Mouse (Mus musculus) limb, embryonic 10.5 days (tissue): ENCODE measurements around the gene Map3k9. TPM values are rescaled to one million over a fixed set of nuclear protein-coding genes. Genes with fewer than 3 reads are reported as not detected.

Experiments used
- DNase-seq: peaks from one replicate; pipeline ENCODE4 v3.0.0-alpha.2; 2017; ENCODE audit warnings: low spot score
- H3K27ac ChIP-seq: fragments of 300-500 bp; sonication (generic); 2 replicates; pipeline ENCODE4 v1.5.1; 2016; ENCODE audit warnings: mild to moderate bottlenecking
- H3K27me3 ChIP-seq: fragments of 300-500 bp; sonication (generic); 2 replicates; pipeline ENCODE4 v1.6.1; 2016; ENCODE audit warnings: low read depth, mild to moderate bottlenecking; ENCODE audit not compliant: poor library complexity, severe bottlenecking
- H3K36me3 ChIP-seq: fragments of 300-500 bp; sonication (generic); 2 replicates; pipeline ENCODE4 v1.6.1; 2016; ENCODE audit warnings: mild to moderate bottlenecking, moderate library complexity
- H3K4me1 ChIP-seq: fragments of 300-500 bp; sonication (generic); 2 replicates; pipeline ENCODE4 v1.6.1; 2016
- H3K4me3 ChIP-seq: fragments of 300-500 bp; sonication (generic); 2 replicates; pipeline ENCODE4 v1.5.1; 2016; ENCODE audit warnings: mild to moderate bottlenecking, moderate library complexity
- H3K9me3 ChIP-seq: fragments of 300-500 bp; sonication (generic); replicated peaks from 2 replicates; pipeline ENCODE4 v1.6.1; 2016; ENCODE audit warnings: mild to moderate bottlenecking
- WGBS: fragments of 180-500 bp; shearing (Covaris S2); methylation state at CpG from one replicate; pipeline ENCODE4 v1.1.7; 2016; 5-methylcytosine and 5-hydroxymethylcytosine counted together
- polyA plus RNA-seq: library from polyadenylated mRNA; unstranded; fragments of >200 nt; fragmentation: Nextera tagmentation; extraction: Ambion mirVana; gene quantifications from 2 replicates; pipeline ENCODE4 v1.2.1, GENCODE M21; 2016

Gene Map3k9
- polyA plus RNA-seq = 0.66 and 0.67 TPM in 2 replicates

GRCm38 (mm10) chr12:81781105-81781909, at the start of gene Map3k9:
TSS of gene Map3k9 (minus strand) at chr12:81781175.
- H3K4me1 ChIP-seq = peaks cover 18% of the 10 kb centered on the region
- peak within 1 kb of the TSS; percentile 69 for H3K4me3 ChIP-seq
- DNase-seq = peak; percentile 95
- peak within 1 kb of the TSS; percentile 81 for H3K27ac ChIP-seq
- no peaks in the 10 kb centered on the region for H3K36me3 ChIP-seq
- WGBS = under 1% methylated on average over 50 of the region's 56 CpGs
- H3K27me3 ChIP-seq = peaks cover 63% of the 10 kb centered on the region
- H3K9me3 ChIP-seq = no peaks in the 10 kb centered on the region

GRCm38 (mm10) chr12:81828355-81828754, 47.4 kb upstream of the Map3k9 start:
- Histone ChIP-seq H3K36me3 (no peaks in the 10 kb centered on the region), H3K4me1 (no peaks in the 10 kb centered on the region), H3K27me3 (no peaks in the 10 kb centered on the region), H3K9me3 (no peaks in the 10 kb centered on the region), H3K4me3 (no peak overlapping the region), H3K27ac (no peak overlapping the region)
- DNase-seq = no peak
- WGBS = 91% methylated on average over 2 of the region's 2 CpGs

GRCm38 (mm10) chr12:81822778-81823480, 42.0 kb upstream of the Map3k9 start:
- DNase-seq = no peak
- WGBS = 83% methylated on average over 4 of the region's 4 CpGs
- Histone ChIP-seq H3K27ac (no peak overlapping the region), H3K4me3 (no peak overlapping the region), H3K9me3 (no peaks in the 10 kb centered on the region), H3K36me3 (no peaks in the 10 kb centered on the region), H3K27me3 (no peaks in the 10 kb centered on the region), H3K4me1 (no peaks in the 10 kb centered on the region)

GRCm38 (mm10) chr12:81822176-81822575, 41.2 kb upstream of the Map3k9 start:
- Histone ChIP-seq H3K27ac (no peak overlapping the region), H3K9me3 (no peaks in the 10 kb centered on the region), H3K36me3 (no peaks in the 10 kb centered on the region), H3K4me1 (no peaks in the 10 kb centered on the region), H3K27me3 (no peaks in the 10 kb centered on the region), H3K4me3 (no peak overlapping the region)
- 68% methylated on average over 4 of the region's 4 CpGs for WGBS
- no peak for DNase-seq

- 90% methylated on average over 4 of the region's 4 CpGs for WGBS
- peaks cover 9% of the 10 kb centered on the region; the same call in 1 of the 2 replicates for H3K4me1 ChIP-seq
- no peak overlapping the region for H3K27ac ChIP-seq
- no peaks in the 10 kb centered on the region for H3K9me3 ChIP-seq
- no peaks in the 10 kb centered on the region for H3K27me3 ChIP-seq
- DNase-seq = no peak
- H3K36me3 ChIP-seq = no peaks in the 10 kb centered on the region
- no peak overlapping the region for H3K4me3 ChIP-seq
Observed at GRCm38 (mm10) chr12:81820700-81821099, 39.7 kb upstream of the Map3k9 start.

GRCm38 (mm10) chr12:81817126-81817505, 36.1 kb upstream of the Map3k9 start:
- 35% methylated on average over 6 of the region's 6 CpGs for WGBS
- H3K4me1 ChIP-seq = peaks cover 9% of the 10 kb centered on the region; the same call in 1 of the 2 replicates
- H3K4me3 ChIP-seq = peak overlapping the region; percentile 31
- H3K27ac ChIP-seq = peak overlapping the region; percentile 67
- H3K27me3 ChIP-seq = no peaks in the 10 kb centered on the region
- H3K9me3 ChIP-seq = no peaks in the 10 kb centered on the region
- DNase-seq = no peak
- no peaks in the 10 kb centered on the region for H3K36me3 ChIP-seq

GRCm38 (mm10) chr12:81816330-81817125, 35.6 kb upstream of the Map3k9 start:
- peak overlapping the region; percentile 67 for H3K27ac ChIP-seq
- DNase-seq = peak; percentile 41
- H3K9me3 ChIP-seq = no peaks in the 10 kb centered on the region
- WGBS = 28% methylated on average over 10 of the region's 10 CpGs
- H3K36me3 ChIP-seq = no peaks in the 10 kb centered on the region
- H3K4me3 ChIP-seq = peak overlapping the region; percentile 31
- H3K4me1 ChIP-seq = peaks cover 9% of the 10 kb centered on the region; the same call in 1 of the 2 replicates
- H3K27me3 ChIP-seq = no peaks in the 10 kb centered on the region

- 94% methylated on average over 5 of the region's 5 CpGs for WGBS
- Histone ChIP-seq H3K27me3 (no peaks in the 10 kb centered on the region; the same call in 1 of the 2 replicates), H3K4me3 (no peak overlapping the region), H3K36me3 (no peaks in the 10 kb centered on the region), H3K9me3 (no peaks in the 10 kb centered on the region), H3K27ac (no peak overlapping the region), H3K4me1 (peaks cover 9% of the 10 kb centered on the region; the same call in 1 of the 2 replicates)
- DNase-seq = no peak
Observed at GRCm38 (mm10) chr12:81814742-81815141, 33.8 kb upstream of the Map3k9 start.

- Histone ChIP-seq H3K9me3 (no peaks in the 10 kb centered on the region), H3K27ac (no peak overlapping the region), H3K4me3 (no peak overlapping the region), H3K27me3 (peaks cover 16% of the 10 kb centered on the region; the same call in 1 of the 2 replicates), H3K36me3 (no peaks in the 10 kb centered on the region), H3K4me1 (peaks cover 13% of the 10 kb centered on the region)
- DNase-seq = no peak
- 48% methylated on average over 8 of the region's 8 CpGs for WGBS
Observed at GRCm38 (mm10) chr12:81810417-81810816, 29.4 kb upstream of the Map3k9 start.

GRCm38 (mm10) chr12:81808596-81808995, 27.6 kb upstream of the Map3k9 start:
- H3K4me1 ChIP-seq = peaks cover 13% of the 10 kb centered on the region
- H3K4me3 ChIP-seq = no peak overlapping the region
- H3K36me3 ChIP-seq = no peaks in the 10 kb centered on the region
- H3K9me3 ChIP-seq = no peaks in the 10 kb centered on the region
- 77% methylated on average over 2 of the region's 2 CpGs for WGBS
- H3K27me3 ChIP-seq = peaks cover 16% of the 10 kb centered on the region; the same call in 1 of the 2 replicates
- H3K27ac ChIP-seq = no peak overlapping the region
- DNase-seq = no peak

- DNase-seq = no peak
- H3K9me3 ChIP-seq = no peaks in the 10 kb centered on the region
- H3K36me3 ChIP-seq = no peaks in the 10 kb centered on the region
- H3K4me3 ChIP-seq = peak overlapping the region; percentile 47
- H3K27ac ChIP-seq = no peak overlapping the region
- H3K27me3 ChIP-seq = peaks cover 16% of the 10 kb centered on the region; the same call in 1 of the 2 replicates
- 34% methylated on average over 11 of the region's 11 CpGs for WGBS
- peaks cover 13% of the 10 kb centered on the region for H3K4me1 ChIP-seq
Observed at GRCm38 (mm10) chr12:81807953-81808352, 27.0 kb upstream of the Map3k9 start.

- WGBS = 2% methylated on average over 7 of the region's 7 CpGs
- no peak for DNase-seq
- Histone ChIP-seq H3K36me3 (no peaks in the 10 kb centered on the region), H3K27ac (no peak overlapping the region), H3K27me3 (peaks cover 16% of the 10 kb centered on the region; the same call in 1 of the 2 replicates), H3K4me1 (peaks cover 13% of the 10 kb centered on the region), H3K9me3 (no peaks in the 10 kb centered on the region), H3K4me3 (peak overlapping the region; percentile 47)
Observed at GRCm38 (mm10) chr12:81807529-81807837, 26.5 kb upstream of the Map3k9 start.
